Mouse (Mus musculus): ENCODE results near the gene Nccrp1.
A peak's percentile ranks its signal among the peaks of the same experiment; 100 is the strongest.

GRCm38 (mm10) chr7:28586663-28587411, 39.8 kb upstream of the Nccrp1 start:
- TF ChIP-seq CTCF (IDR thresholded peaks at IDR 0.05), result no peak; the same call in 1 of the 2 replicates
- 0 out of 2 replicates have a peak, but pooled peaks have one; percentile 13 for TF ChIP-seq EP300 (IDR thresholded peaks at IDR 0.05)

Data from lung, postnatal 0 days (tissue).